Mouse (Mus musculus): ENCODE results near the gene Dnah8. TPM values are rescaled to one million over a fixed set of nuclear protein-coding genes. Genes with fewer than 3 reads are reported as not detected.

Dnah8 gene
- polyA plus RNA-seq, 1 experiment from 2014 or later = 2.1 TPM

DNA sequence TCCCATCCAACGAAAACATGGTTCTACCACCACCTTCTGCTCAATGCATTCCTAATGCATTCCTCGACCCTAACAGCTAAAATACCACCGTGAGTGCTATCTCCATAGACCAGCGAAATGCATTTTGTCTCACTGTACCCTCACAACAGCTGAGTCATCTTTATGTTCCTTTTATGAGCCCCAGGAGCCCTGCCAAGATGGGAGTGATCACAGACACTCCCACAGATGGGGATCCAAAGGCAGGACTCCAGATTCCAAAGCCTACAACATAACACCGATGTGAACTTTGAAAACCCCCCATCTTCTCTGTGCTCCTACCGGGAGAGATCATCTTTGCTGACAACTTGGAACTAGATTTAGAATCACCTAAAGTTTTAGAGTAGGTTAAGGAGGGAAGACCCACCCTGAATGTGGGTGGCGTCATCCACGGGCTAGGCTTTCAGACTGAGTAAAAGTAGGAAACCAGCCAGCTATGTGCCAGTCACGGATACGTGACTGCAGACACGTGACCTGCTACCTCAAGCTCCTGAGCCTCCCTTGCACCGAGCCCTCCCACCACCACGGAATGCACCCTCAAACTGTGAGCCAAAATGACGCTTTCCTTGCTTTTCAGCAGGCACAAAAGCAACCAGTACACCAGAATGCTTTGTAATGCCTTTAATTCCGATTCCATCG lies 14.7 kb upstream of the Dnah8 start:
- Histone ChIP-seq H3K9ac (no peak overlapping the region), H3K4me2 (no peak overlapping the region), H3K27me3 (replicated peaks) (no peaks in the 10 kb centered on the region), H3K36me3 (0 out of 2 replicates have a peak, but pooled peaks cover 8% of the 10 kb centered on the region), H3K4me1 (replicated peaks) (peaks cover 37% of the 10 kb centered on the region), H3K27ac (ENCODE audit: poor library complexity, severe bottlenecking) (0 out of 2 replicates have a peak overlapping the region, but pooled peaks have one; percentile 1), H3K4me3 (no peak overlapping the region), H3K9me3 (replicated peaks) (peaks cover 4% of the 10 kb centered on the region; the same call in 1 of the 2 replicates)
- 72% methylated on average over 16 of the region's 16 CpGs for WGBS
- no peak for ATAC-seq (ENCODE audit: insufficient number of reproducible peaks, low FRiP score)

DNA sequence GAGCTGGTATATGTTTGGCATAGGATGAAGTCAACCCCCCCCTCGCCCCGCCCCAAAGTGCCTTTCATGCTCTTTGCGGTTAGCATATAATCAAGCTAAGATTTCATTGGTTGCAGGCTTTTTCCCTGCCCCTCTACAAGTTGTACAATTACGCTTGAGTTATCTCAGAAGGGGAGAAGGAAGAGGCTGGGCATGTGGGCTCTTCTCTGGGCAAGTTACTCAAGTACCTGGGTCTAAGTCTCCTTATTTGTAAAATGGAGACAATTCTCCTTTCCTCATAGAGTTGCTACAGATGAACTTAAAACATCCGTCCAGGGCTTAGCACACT lies 14.2 kb upstream of the Dnah8 start:
- no peak overlapping the region for H3K9ac ChIP-seq
- H3K9me3 ChIP-seq (replicated peaks) = peaks cover 4% of the 10 kb centered on the region; the same call in 1 of the 2 replicates
- 93% methylated on average over 5 of the region's 5 CpGs for WGBS
- H3K4me2 ChIP-seq = no peak overlapping the region
- no peak for ATAC-seq (ENCODE audit: insufficient number of reproducible peaks, low FRiP score)
- no peak overlapping the region for H3K4me3 ChIP-seq
- H3K27ac ChIP-seq (ENCODE audit: poor library complexity, severe bottlenecking) = no peak overlapping the region
- H3K36me3 ChIP-seq = 0 out of 2 replicates have a peak, but pooled peaks cover 8% of the 10 kb centered on the region
- H3K27me3 ChIP-seq (replicated peaks) = no peaks in the 10 kb centered on the region
- H3K4me1 ChIP-seq (replicated peaks) = peaks cover 37% of the 10 kb centered on the region

- H3K36me3 ChIP-seq = 0 out of 2 replicates have a peak, but pooled peaks cover 8% of the 10 kb centered on the region
- no peaks in the 10 kb centered on the region for H3K27me3 ChIP-seq (replicated peaks)
- ATAC-seq (ENCODE audit: insufficient number of reproducible peaks, low FRiP score) = no peak
- 73% methylated on average over 1 of the region's 1 CpGs for WGBS
- no peak overlapping the region for H3K9ac ChIP-seq
- peaks cover 4% of the 10 kb centered on the region; the same call in 1 of the 2 replicates for H3K9me3 ChIP-seq (replicated peaks)
- peaks cover 37% of the 10 kb centered on the region for H3K4me1 ChIP-seq (replicated peaks)
- H3K27ac ChIP-seq (ENCODE audit: poor library complexity, severe bottlenecking) = no peak overlapping the region
- no peak overlapping the region for H3K4me3 ChIP-seq
- H3K4me2 ChIP-seq = peak overlapping the region; percentile 83; the same call in 1 of the 2 replicates
Observed at GRCm38 (mm10) chr17:30610739-30611138, 13.4 kb upstream of the Dnah8 start.

DNA sequence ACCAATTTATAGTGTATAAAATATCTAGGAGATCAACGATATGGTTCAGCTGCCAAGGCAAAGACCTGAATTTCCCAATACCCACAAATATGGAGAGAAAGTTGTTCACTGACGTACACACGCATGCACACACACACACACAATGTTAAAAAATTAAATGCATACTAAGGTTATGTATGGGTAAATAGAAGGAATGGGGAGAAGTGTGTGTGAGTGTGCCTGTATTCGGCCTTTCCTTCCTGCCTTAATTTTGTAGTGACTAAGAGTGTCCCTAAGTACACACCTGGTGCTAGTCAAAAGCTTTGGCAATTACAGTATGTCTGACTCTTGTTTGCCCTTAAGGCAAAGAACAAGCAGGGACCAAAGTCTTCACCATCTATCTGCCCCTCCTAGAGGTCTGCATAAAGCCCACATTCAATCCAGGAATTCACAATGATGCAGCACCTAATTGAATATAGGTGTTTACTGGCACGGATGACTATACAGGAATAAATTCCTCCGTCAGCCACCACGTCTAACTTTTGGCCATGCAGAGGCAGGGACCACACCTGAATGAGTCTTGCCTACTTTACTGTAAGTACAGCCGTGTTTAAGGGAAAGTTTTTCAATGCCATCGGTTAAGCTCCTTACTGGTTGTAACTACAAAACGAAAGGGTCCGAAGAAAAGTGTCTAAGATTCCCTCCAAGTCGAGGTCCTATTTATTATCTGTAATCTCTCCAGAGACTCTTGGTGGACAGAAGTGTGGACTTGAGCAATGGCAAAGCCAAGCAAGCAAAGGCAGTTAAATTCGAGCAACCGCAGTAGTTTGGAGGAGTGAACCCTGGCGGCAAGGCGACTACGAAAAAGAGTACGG lies 12.7 kb upstream of the Dnah8 start:
- WGBS = 23% methylated on average over 18 of the region's 18 CpGs
- H3K9me3 ChIP-seq (replicated peaks) = peaks cover 7% of the 10 kb centered on the region; the same call in 1 of the 2 replicates
- H3K9ac ChIP-seq = peak overlapping the region; percentile 95
- peak overlapping the region; percentile 92 for H3K27ac ChIP-seq (ENCODE audit: poor library complexity, severe bottlenecking)
- peaks cover 35% of the 10 kb centered on the region for H3K4me1 ChIP-seq (replicated peaks)
- no peak for ATAC-seq (ENCODE audit: insufficient number of reproducible peaks, low FRiP score)
- H3K4me2 ChIP-seq = peak overlapping the region; percentile 83
- no peaks in the 10 kb centered on the region for H3K27me3 ChIP-seq (replicated peaks)
- H3K4me3 ChIP-seq = peak overlapping the region; percentile 92
- 0 out of 2 replicates have a peak, but pooled peaks cover 8% of the 10 kb centered on the region for H3K36me3 ChIP-seq

GRCm38 (mm10) chr17:30612075-30612859 lies 11.9 kb upstream of the Dnah8 start:
- H3K4me1 ChIP-seq (replicated peaks) = peaks cover 32% of the 10 kb centered on the region
- no peaks in the 10 kb centered on the region for H3K27me3 ChIP-seq (replicated peaks)
- H3K9me3 ChIP-seq (replicated peaks) = peaks cover 8% of the 10 kb centered on the region; the same call in 1 of the 2 replicates
- peak overlapping the region; percentile 95 for H3K9ac ChIP-seq
- H3K4me3 ChIP-seq = peak overlapping the region; percentile 92
- H3K4me2 ChIP-seq = peak overlapping the region; percentile 83
- under 1% methylated on average over 34 of the region's 34 CpGs for WGBS
- ATAC-seq (ENCODE audit: insufficient number of reproducible peaks, low FRiP score) = peak; percentile 100
- H3K36me3 ChIP-seq = 0 out of 2 replicates have a peak, but pooled peaks cover 6% of the 10 kb centered on the region
- peak overlapping the region; percentile 92 for H3K27ac ChIP-seq (ENCODE audit: poor library complexity, severe bottlenecking)

GRCm38 (mm10) chr17:30613350-30613749 lies 10.8 kb upstream of the Dnah8 start:
- Histone ChIP-seq H3K4me2 (no peak overlapping the region), H3K27ac (ENCODE audit: poor library complexity, severe bottlenecking) (no peak overlapping the region), H3K4me3 (no peak overlapping the region), H3K27me3 (replicated peaks) (no peaks in the 10 kb centered on the region), H3K4me1 (replicated peaks) (peaks cover 27% of the 10 kb centered on the region), H3K9me3 (replicated peaks) (peaks cover 8% of the 10 kb centered on the region; the same call in 1 of the 2 replicates), H3K9ac (no peak overlapping the region), H3K36me3 (0 out of 2 replicates have a peak, but pooled peaks cover 4% of the 10 kb centered on the region)
- no peak for ATAC-seq (ENCODE audit: insufficient number of reproducible peaks, low FRiP score)

- H3K27me3 ChIP-seq (replicated peaks) = no peaks in the 10 kb centered on the region
- 0 out of 2 replicates have a peak, but pooled peaks cover 4% of the 10 kb centered on the region for H3K9me3 ChIP-seq (replicated peaks)
- H3K4me1 ChIP-seq (replicated peaks) = peaks cover 5% of the 10 kb centered on the region
- no peak overlapping the region for H3K27ac ChIP-seq (ENCODE audit: poor library complexity, severe bottlenecking)
- no peak overlapping the region for H3K4me2 ChIP-seq
- no peak overlapping the region for H3K4me3 ChIP-seq
- WGBS = 81% methylated on average over 5 of the region's 5 CpGs
- no peaks in the 10 kb centered on the region for H3K36me3 ChIP-seq
- ATAC-seq (ENCODE audit: insufficient number of reproducible peaks, low FRiP score) = no peak
- H3K9ac ChIP-seq = no peak overlapping the region
Observed at GRCm38 (mm10) chr17:30616203-30616602, 8.0 kb upstream of the Dnah8 start.

GRCm38 (mm10) chr17:30618136-30618891 lies 5.8 kb upstream of the Dnah8 start:
- Histone ChIP-seq H3K9me3 (replicated peaks) (0 out of 2 replicates have a peak, but pooled peaks cover 4% of the 10 kb centered on the region), H3K4me1 (replicated peaks) (no peaks in the 10 kb centered on the region), H3K27ac (ENCODE audit: poor library complexity, severe bottlenecking) (no peak overlapping the region), H3K27me3 (replicated peaks) (no peaks in the 10 kb centered on the region), H3K4me3 (no peak overlapping the region), H3K9ac (no peak overlapping the region), H3K36me3 (no peaks in the 10 kb centered on the region), H3K4me2 (no peak overlapping the region)
- ATAC-seq (ENCODE audit: insufficient number of reproducible peaks, low FRiP score) = no peak
- WGBS = 87% methylated on average over 3 of the region's 3 CpGs

- H3K4me1 ChIP-seq (replicated peaks) = no peaks in the 10 kb centered on the region
- H3K4me3 ChIP-seq = no peak overlapping the region
- H3K27me3 ChIP-seq (replicated peaks) = no peaks in the 10 kb centered on the region
- 47% methylated on average over 2 of the region's 2 CpGs for WGBS
- no peaks in the 10 kb centered on the region for H3K36me3 ChIP-seq
- no peak for ATAC-seq (ENCODE audit: insufficient number of reproducible peaks, low FRiP score)
- H3K4me2 ChIP-seq = no peak overlapping the region
- no peak overlapping the region for H3K27ac ChIP-seq (ENCODE audit: poor library complexity, severe bottlenecking)
- no peak overlapping the region for H3K9ac ChIP-seq
- H3K9me3 ChIP-seq (replicated peaks) = 0 out of 2 replicates have a peak, but pooled peaks cover 4% of the 10 kb centered on the region
Observed at GRCm38 (mm10) chr17:30619153-30619552, 5.0 kb upstream of the Dnah8 start.

DNA sequence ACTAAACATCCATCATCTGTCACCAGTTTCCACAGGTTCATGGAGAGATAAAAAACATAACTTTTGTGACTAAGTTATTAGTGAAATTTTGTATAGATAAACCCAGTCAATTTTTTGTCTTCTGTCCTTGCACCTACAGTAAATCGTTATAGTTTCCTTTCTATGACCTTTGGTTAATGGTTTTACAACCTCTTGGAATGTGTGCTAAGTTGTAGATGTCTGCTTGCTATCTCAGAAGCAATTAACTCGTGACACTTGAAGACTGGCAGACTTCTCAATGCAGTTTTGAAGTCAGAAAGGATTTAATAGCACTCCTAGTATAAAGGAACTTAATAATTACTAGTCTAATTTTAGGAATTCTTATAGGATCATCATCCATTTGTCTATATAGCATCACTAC lies 3.6 kb upstream of the Dnah8 start:
- H3K9ac ChIP-seq = no peak overlapping the region
- 56% methylated on average over 2 of the region's 2 CpGs for WGBS
- no peak for ATAC-seq (ENCODE audit: insufficient number of reproducible peaks, low FRiP score)
- H3K9me3 ChIP-seq (replicated peaks) = 0 out of 2 replicates have a peak, but pooled peaks cover 4% of the 10 kb centered on the region
- no peaks in the 10 kb centered on the region for H3K4me1 ChIP-seq (replicated peaks)
- no peaks in the 10 kb centered on the region for H3K36me3 ChIP-seq
- H3K27me3 ChIP-seq (replicated peaks) = no peaks in the 10 kb centered on the region
- H3K27ac ChIP-seq (ENCODE audit: poor library complexity, severe bottlenecking) = no peak overlapping the region
- H3K4me3 ChIP-seq = no peak overlapping the region
- no peak overlapping the region for H3K4me2 ChIP-seq
